Mouse (Mus musculus) cerebellum, adult 2 months (tissue): ENCODE measurements at regions not wholly inside any gene's neighbourhood (a gene's known extent, or its start where the extent isn't known, plus 50 kb on each side); places are given as distances from the start of the nearest gene placed in this dataset.

ENCODE experiments used
- CTCF ChIP-seq: fragments of 200-500 bp; IDR thresholded peaks from 2 replicates; pipeline ENCODE4 v1.5.1; 2011; ENCODE audit warnings: low read depth, mild to moderate bottlenecking, control low read depth, low read length, moderate library complexity, borderline replicate concordance; ENCODE audit not compliant: insufficient read depth
- POLR2A ChIP-seq: fragments of 200-500 bp; IDR thresholded peaks from 2 replicates; pipeline ENCODE4 v1.6.1; 2011; ENCODE audit warnings: low read length, control low read depth, borderline replicate concordance; ENCODE audit not compliant: insufficient read depth

DNA sequence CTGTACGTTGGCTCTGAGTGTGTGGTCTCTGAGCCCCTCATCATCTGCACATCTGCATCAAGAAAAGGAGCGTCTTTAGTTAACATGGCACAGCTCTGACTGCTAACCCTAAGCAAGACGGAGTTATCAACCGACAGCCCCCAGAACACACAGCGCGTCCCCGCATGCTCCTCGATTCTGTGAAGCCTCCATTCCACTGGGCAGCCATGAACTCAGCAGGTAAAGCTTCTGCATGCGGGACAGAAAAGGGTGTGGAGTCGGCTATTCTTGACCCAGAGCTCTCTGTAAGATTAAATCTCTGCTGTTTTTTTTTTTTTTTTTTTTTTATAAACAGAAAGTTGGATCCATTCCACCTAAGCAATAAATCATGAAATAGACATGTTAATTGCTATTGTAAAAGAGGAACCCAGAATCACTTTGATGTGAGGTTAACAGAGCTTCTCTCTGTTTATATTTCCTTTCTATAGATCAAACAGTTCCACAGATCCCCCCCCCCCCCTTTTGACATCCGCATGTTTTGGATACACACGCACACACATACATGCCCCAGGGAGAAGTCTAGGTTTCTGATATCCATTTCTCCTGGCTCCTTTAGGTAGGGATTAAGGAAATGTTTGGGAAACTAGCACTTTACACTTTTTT lies 328.9 kb downstream of the Mex3b start:
- no peak for TF ChIP-seq CTCF
- TF ChIP-seq POLR2A = no peak
